Mouse (Mus musculus) forebrain, embryonic 16.5 days (tissue): ENCODE results near the gene 2210016F16Rik. TPM values are rescaled to one million over a fixed set of nuclear protein-coding genes. Genes with fewer than 3 reads are reported as not detected.
A peak's percentile ranks its signal among the peaks of the same experiment; 100 is the strongest.

Source experiments
- microRNA counts: library from miRNA; unstranded; fragments of <30 nt; microRNA quantifications from one replicate; lab custom pipeline; 2016
- microRNA-seq: library from miRNA; unstranded; fragments of <30 nt; microRNA quantifications from one replicate; pipeline ENCODE4, GENCODE M21; 2017
- polyA plus RNA-seq: library from polyadenylated mRNA; unstranded; fragments of >200 nt; fragmentation: Nextera tagmentation; extraction: Ambion mirVana; gene quantifications from 2 replicates; pipeline ENCODE4 v1.2.1, GENCODE M21; 2015

The 2210016F16Rik gene
- polyA plus RNA-seq, 1 experiment from 2014 or later, result 19.4 TPM

MicroRNAs within 50 kb of the gene (microRNA counts, 519-probe panel; counts per million panel counts)
- 3,511 counts per million, percentile 88 among the panel's probes with 10 or more counts for microRNA mmu-miR-7a (lab: Ali Mortazavi, UCI)

Small RNA genes within 50 kb of the gene (microRNA-seq; reads per million reads assigned to microRNA genes)
- 905 reads per million, percentile 79 among the genes with 10 or more reads in this experiment for gene Mir7-1

Other genes starting within 250 kb of the 2210016F16Rik start
- gene Idnk, start 227.6 kb downstream of the 2210016F16Rik start, polyA plus RNA-seq, result 59.0 and 60.0 TPM in 2 replicates
- 142 and 160 TPM in 2 replicates for gene Ubqln1, start 169.6 kb downstream of the 2210016F16Rik start, polyA plus RNA-seq
- gene Gkap1, start 109.5 kb downstream of the 2210016F16Rik start, polyA plus RNA-seq, result 18.7 and 21.3 TPM in 2 replicates
- gene Kif27, start 26.1 kb downstream of the 2210016F16Rik start, polyA plus RNA-seq, result 0.93 and 1.4 TPM in 2 replicates
- gene Rmi1, start 17.0 kb upstream of the 2210016F16Rik start, polyA plus RNA-seq, result 23.8 and 24.2 TPM in 2 replicates
- 1,925 and 2,161 TPM in 2 replicates for gene Hnrnpk, start 18.1 kb upstream of the 2210016F16Rik start, polyA plus RNA-seq
- not detected in 2 replicates for gene Slc28a3, start 225.7 kb upstream of the 2210016F16Rik start, polyA plus RNA-seq